Comparison of ENCODE assay signal across 8 mouse cellular contexts in the genomic region with DNA sequence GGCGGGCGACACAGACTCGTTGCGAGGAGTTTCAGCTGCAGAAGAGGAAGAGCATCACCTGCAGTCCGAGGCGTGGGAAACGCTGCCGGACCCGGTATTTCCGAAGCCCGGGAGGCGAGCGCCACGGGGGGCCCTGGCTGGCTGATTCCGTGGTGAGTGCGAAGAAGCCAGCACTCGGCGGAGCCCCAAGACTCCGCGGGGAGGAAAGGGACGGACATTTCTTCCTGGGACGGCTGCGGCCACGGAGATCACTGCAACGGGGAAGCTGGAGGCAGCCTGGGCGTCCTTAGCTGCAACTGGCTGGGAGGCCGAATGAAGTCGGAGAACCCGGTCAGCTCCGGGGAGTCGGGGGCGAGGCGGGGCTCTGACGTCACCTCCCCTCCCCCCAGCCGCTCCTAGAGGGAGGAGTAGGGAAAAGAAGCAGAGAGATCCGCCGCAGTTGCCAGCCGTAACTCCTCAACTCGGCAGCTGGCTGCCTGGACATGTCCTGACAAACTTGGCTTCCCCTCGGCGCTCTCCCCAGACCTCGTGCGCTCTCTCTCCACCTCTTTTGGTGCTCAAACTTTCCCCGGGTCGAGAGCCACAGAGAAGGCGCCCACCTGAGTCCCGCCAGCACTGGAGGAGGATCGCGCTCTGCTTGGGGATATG. TPM values are rescaled to one million over a fixed set of nuclear protein-coding genes. Genes with fewer than 3 reads are reported as not detected.
DNase-seq lines count a peak whose midpoint lies in the region; ATAC-seq and TF ChIP-seq lines count a peak whose summit lies in the region.

A gene (plus strand): TSS at position 598 of the 648 bp plus-strand sequence.

- no peaks in the 10 kb centered on the region for H3K4me1 ChIP-seq in lung, embryonic 14.5 days (ENCODE audit: insufficient read depth)

- TF ChIP-seq CTCF in layer of hippocampus, adult 2 months (conservative IDR thresholded peaks at IDR 0.05) = peak; percentile 42
- TF ChIP-seq CTCF in lung, embryonic 14.5 days (IDR thresholded peaks at IDR 0.05; ENCODE audit: low read depth) = peak; percentile 53

- peak within 1 kb of the TSS; percentile 47 for H3K27ac ChIP-seq in layer of hippocampus, adult 2 months
- H3K27ac ChIP-seq in lung, embryonic 14.5 days (ENCODE audit: low read depth) = peak within 1 kb of the TSS; percentile 97

- peak within 1 kb of the TSS; percentile 79 for H3K4me3 ChIP-seq in layer of hippocampus, adult 2 months
- H3K4me3 ChIP-seq in lung, embryonic 14.5 days (ENCODE audit: low read depth, low read length) = peak within 1 kb of the TSS; percentile 68

- intact Hi-C loops in heart, postnatal 36 days (cut with DNase I) = loop anchor here (5.0 to 10.0 kb wide), 3 partner anchors 243 to 590 kb away; no protein-coding TSS in a partner anchor

- under 1% methylated on average over 49 of the region's 49 CpGs for WGBS in lung, embryonic 14.5 days

- peak; percentile 79 for ATAC-seq in lung, embryonic 14.5 days (ENCODE audit: insufficient read depth)
- ATAC-seq in erythroid progenitor cell, adult 5-6 weeks (replicated peaks; ENCODE audit: low FRiP score, poor library complexity, severe bottlenecking) = no peak

- H3K9me3 ChIP-seq in lung, embryonic 14.5 days (ENCODE audit: low read depth, low read length) = no peaks in the 10 kb centered on the region

- no peaks in the 10 kb centered on the region for H3K36me3 ChIP-seq in lung, embryonic 14.5 days (ENCODE audit: insufficient read depth)

- peak; percentile 91 for DNase-seq in R1 (ENCODE audit: low read depth, low spot score)
- peak; percentile 90 for DNase-seq in cerebellum, adult 9-10 months
- peak; percentile 46 to 71 for DNase-seq in frontal cortex, adult 2 months (ENCODE audit: extremely low spot score in 1 of 2, low spot score in 1 of 2)
- DNase-seq in heart, postnatal 36 days = peak; percentile 84 to 88
- peak; percentile 66 to 67 for DNase-seq in layer of hippocampus, adult 2 months (ENCODE audit: low spot score in 2 of 2)
- DNase-seq in lung, embryonic 14.5 days = peak; percentile 96
- peak; percentile 96 for DNase-seq in retina, postnatal 1 day

- H3K9ac ChIP-seq in lung, embryonic 14.5 days = peak within 1 kb of the TSS; percentile 75

- no peaks in the 10 kb centered on the region for H3K27me3 ChIP-seq in lung, embryonic 14.5 days (ENCODE audit: insufficient read depth, low read length)

- H3K4me2 ChIP-seq in lung, embryonic 14.5 days = peak within 1 kb of the TSS; percentile 82

RNA-seq across cellular contexts. Expression of the gene that starts here (rescaled TPM):
- polyA plus RNA-seq in frontal cortex, adult 2 months (2012; rRNA removed) = 50.4 and 54.5 TPM in 2 replicates
- total RNA-seq in heart, postnatal 36 days (2021) = 10 to 100 TPM; 14.9 to 19.2 TPM
- total RNA-seq in layer of hippocampus, adult 2 months (2021) = 10 to 100 TPM; 22.2 to 24.7 TPM
- 30.6 and 32.1 TPM in 2 replicates for polyA plus RNA-seq in lung, embryonic 14.5 days (2014; fragmentation: Nextera tagmentation; extraction: Ambion mirVana)
- 0.36 TPM in 1 of 2 replicates, not detected in the other for total RNA-seq in erythroid progenitor cell, adult 5-6 weeks (2015; ENCODE audit: low replicate concordance)
- total RNA-seq in erythroid progenitor cell, adult 5-6 weeks (2017; ENCODE audit: low replicate concordance) = 0.13 TPM in 1 of 2 replicates, not detected in the other

Comparison
In these comparisons a context has a peak if more than half of its experiments do, and no peak if none do; other contexts are left out.
1. RNA of the gene that starts here (total RNA-seq): 22.2 to 24.7 TPM in layer of hippocampus, adult 2 months and 14.9 to 19.2 TPM in heart, postnatal 36 days; 0.13 to 0.36 TPM in erythroid progenitor cell, adult 5-6 weeks; every median in the first group is over 10 times any median in the second.
2. Peak in every context shown above with its lines, with median percentiles within 50 percentile points of each other: DNase-seq.